Mouse (Mus musculus) hindlimb bud, embryonic 11.5 days (tissue): ENCODE measurements around the gene Ier3.

Experiments
- DNase-seq: peaks from one replicate; pipeline ENCODE4 v3.0.0-alpha.2; 2012; ENCODE audit warnings: low read depth, low spot score; ENCODE audit errors: extremely low spot score

Ier3 gene

GRCm38 (mm10) chr17:35810900-35811648, 10.4 kb upstream of the Ier3 start:
- DNase-seq, result no peak

GRCm38 (mm10) chr17:35812307-35812706, 9.2 kb upstream of the Ier3 start:
- no peak for DNase-seq

DNA sequence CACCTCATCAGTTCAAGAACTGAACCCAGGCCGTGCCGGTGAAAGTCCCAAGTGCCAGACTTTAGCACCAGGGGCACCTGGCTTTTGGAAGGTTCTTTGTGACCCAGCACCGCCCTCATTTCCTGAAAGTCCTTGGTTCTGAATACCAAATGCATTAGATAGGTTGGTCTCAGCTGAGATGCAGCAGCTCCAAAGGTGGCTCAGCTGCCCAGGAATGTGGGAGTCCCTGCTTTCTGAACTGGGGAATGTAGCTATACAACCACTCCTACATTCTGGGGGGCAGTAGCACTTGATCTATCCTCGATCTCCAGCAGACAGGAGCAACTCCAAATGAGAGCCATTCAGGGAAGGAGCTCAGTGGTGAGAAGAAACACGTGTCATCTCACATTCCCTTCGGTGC, 8.7 kb upstream of the Ier3 start:
- no peak for DNase-seq

DNA sequence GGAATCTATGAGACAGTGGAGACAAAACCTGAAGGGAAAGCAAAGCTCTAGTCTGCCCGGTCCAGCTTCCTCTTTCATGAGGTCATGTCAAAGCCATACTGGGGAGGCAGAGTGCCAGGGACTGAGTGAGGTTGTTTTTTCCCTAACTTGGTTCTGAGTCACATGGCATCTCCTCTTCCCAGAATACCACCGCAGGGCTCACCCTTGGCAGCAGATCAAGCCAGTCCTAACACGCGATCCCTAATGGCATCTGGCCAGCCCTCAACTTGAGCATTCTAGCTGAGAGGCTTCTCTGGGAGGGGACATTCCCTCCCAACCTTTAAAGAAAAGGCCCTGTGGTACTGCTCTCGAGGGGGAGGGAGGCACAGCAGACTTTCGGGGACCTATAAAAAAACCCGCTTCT, 8.2 kb upstream of the Ier3 start:
- DNase-seq, result no peak

- no peak for DNase-seq
Observed at GRCm38 (mm10) chr17:35813653-35814052, 7.8 kb upstream of the Ier3 start.

GRCm38 (mm10) chr17:35814678-35815077, 6.8 kb upstream of the Ier3 start:
- no peak for DNase-seq

DNA sequence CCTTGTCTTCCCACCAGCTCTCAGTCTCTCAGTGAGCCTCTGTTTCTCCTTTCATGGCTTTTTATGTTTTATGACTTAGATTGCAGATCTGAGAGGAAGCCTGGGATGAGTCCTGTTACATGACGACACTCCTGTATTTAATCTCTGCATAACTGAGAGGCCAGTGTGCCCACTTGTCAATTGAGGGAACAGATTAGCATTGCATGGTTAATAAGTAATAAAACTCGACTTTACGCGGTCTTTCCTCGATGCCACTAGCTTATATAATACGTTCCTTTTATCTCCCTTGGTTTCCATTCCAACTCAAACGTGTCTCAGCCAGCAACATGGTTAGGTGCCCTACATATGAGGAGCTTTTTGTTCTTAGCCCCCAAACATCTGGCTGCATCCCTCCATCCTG, 5.6 kb upstream of the Ier3 start:
- no peak for DNase-seq

DNA sequence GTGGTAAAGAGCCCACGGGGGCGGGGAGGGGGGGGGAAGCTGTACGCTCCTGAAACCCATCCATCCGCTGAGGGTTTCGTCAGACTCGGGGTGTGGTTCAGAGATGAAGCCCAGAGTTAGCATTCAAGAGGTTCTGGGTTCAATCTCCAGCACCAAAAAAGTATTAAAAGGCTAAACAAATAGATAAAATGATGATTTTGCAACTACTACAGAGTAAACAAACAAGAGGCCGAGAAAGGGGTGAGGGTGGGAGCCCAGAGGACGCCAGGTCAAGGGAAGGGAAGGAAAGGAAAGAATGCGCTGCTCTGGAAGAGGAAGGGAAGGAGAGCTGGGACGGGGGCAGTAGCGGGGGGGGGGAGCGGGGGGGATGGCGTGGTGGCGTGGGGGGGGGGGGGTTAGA, 4.8 kb upstream of the Ier3 start:
- DNase-seq, result no peak

DNA sequence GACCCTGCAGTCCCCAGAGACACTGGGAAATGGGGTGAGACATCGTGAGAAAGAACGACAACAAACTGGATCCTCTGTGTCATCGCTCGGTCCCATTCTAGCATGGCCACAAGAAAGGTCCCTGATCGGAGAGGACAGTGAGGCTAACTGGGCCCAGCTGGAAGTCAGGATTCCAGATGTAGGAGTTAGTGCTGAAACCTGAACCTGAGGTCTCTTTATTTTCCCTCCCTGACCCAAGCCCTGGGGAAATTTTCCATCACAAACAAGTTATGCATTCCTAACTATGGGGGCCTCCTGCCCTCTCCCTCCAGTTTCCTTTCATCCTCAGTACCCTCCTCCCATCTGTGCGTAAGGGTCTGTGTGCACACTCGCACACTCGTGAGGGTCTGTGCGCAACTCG, 4.3 kb upstream of the Ier3 start:
- DNase-seq, result no peak

- DNase-seq, result no peak
Observed at GRCm38 (mm10) chr17:35820111-35820510, 1.4 kb upstream of the Ier3 start.

GRCm38 (mm10) chr17:35822564-35822963, 1.1 kb downstream of the Ier3 start:
- no peak for DNase-seq

- no peak for DNase-seq
Observed at GRCm38 (mm10) chr17:35822964-35823937, 1.8 kb downstream of the Ier3 start, which contains the start of gene Flot1. Gene Flot1, plus strand, starts transcription at chr17:35823230.

GRCm38 (mm10) chr17:35824402-35824801, 2.9 kb downstream of the Ier3 start:
- DNase-seq, result no peak

DNA sequence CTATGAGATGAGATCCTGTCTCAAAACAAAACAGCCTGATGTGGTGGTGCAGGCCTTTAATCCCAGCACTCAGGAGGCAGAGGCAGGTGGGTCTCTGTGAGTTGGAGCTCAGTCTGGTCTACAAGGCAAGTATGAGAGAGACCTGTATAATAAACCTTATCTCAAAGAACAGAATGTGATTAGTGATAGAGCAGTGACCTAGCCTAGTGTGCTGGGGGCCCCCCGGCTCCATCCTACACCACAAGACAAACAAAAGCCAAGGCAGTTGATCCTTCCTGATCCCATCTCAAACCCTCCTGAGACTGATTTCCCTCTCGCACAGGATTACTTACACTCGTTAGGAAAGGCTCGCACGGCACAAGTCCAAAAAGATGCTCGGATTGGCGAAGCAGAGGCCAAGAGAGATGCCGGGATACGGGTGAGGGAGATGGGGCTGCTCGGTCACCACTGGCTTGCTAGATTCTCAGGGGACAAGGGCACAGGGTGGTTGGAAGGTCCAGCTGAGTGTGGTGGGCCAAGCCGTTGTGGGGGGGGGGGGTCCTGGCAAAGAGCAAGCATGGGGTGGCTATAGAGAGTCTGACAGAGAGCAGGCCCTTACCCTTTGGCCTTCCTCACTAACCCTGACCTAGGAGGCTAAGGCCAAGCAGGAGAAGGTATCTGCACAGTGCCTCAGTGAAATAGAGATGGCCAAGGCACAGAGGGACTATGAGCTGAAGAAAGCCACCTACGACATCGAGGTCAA, 3.8 kb downstream of the Ier3 start:
- no peak for DNase-seq

DNA sequence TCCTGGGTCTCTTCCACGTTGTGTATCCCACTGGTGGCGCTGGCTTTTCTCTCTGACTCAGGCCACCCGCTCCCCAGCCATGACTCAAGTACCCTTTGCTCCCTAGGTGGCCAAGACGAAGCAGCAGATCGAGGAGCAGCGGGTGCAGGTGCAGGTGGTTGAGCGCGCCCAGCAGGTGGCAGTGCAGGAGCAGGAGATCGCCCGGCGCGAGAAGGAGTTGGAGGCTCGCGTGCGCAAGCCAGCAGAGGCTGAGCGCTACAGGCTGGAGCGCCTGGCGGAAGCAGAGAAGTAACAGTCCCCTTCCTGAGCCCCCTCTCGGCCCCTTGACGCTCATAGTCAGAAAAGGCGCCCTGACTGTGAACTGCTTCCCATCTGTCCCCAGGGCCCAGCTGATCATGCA, 8.3 kb downstream of the Ier3 start:
- DNase-seq, result no peak

- DNase-seq, result no peak
Observed at GRCm38 (mm10) chr17:35832400-35833238, 11.1 kb downstream of the Ier3 start.

GRCm38 (mm10) chr17:35833239-35833751, 11.8 kb downstream of the Ier3 start:
- DNase-seq, result no peak

GRCm38 (mm10) chr17:35833894-35834293, 12.4 kb downstream of the Ier3 start:
- DNase-seq, result no peak

GRCm38 (mm10) chr17:35834696-35835422, 13.4 kb downstream of the Ier3 start:
- DNase-seq, result no peak
